Mouse (Mus musculus): ENCODE results near the gene Stk11.

- no peak for TF ChIP-seq CTCF (IDR thresholded peaks at IDR 0.05; ENCODE audit: low read depth, low read length)
- TF ChIP-seq EP300 (IDR thresholded peaks at IDR 0.05; ENCODE audit: insufficient read depth, low read depth, low read length): no peak
- no peak for TF ChIP-seq POLR2A (IDR thresholded peaks at IDR 0.05; ENCODE audit: insufficient read depth, low read length)
Observed at GRCm38 (mm10) chr10:80172527-80173292, 57.1 kb downstream of the Stk11 start, which contains the start of gene 1600002K03Rik.
